Mouse (Mus musculus): Measurements from ENCODE around the gene Capza2.

GRCm38 (mm10) chr6:17693726-17694549 lies 57.9 kb downstream of the Capza2 start:
- TF ChIP-seq CTCF (IDR thresholded peaks at IDR 0.05; ENCODE audit: low read depth, low read length) (no peak), TAL1 (conservative IDR thresholded peaks at IDR 0.05; ENCODE audit: low read depth, low read length) (no peak), GATA1 (IDR thresholded peaks at IDR 0.05; ENCODE audit: borderline replicate concordance, low read length) (no peak), GATA2 (IDR thresholded peaks at IDR 0.05; ENCODE audit: borderline replicate concordance, low read depth, low read length) (no peak), POLR2AphosphoS5 (IDR thresholded peaks at IDR 0.05; ENCODE audit: insufficient replicate concordance, low read depth, low read length) (no peak)

Measured in G1E (cell line).